Mouse (Mus musculus): ENCODE data around the gene Pon1. TPM values are rescaled to one million over a fixed set of nuclear protein-coding genes. Genes with fewer than 3 reads are reported as not detected.

Pon1 gene
- polyA plus RNA-seq, 1 experiment from 2014 or later, result not detected

GRCm38 (mm10) chr6:5129364-5130093, 64.2 kb downstream of the Pon1 start:
- Histone ChIP-seq H3K36me3 (ENCODE audit: control insufficient read depth, insufficient read depth, low read length) (peaks cover 5% of the 10 kb centered on the region; the same call in 1 of the 2 replicates), H3K27ac (replicated peaks in 1 of 2; ENCODE audit: control insufficient read depth in 1 of 2, insufficient read depth in 1 of 2, low read depth in 2 of 2, low read length in 2 of 2) (no peak overlapping the region), H3K27me3 (ENCODE audit: control insufficient read depth, insufficient read depth, low read length) (no peaks in the 10 kb centered on the region), H3K4me1 (ENCODE audit: control insufficient read depth in 2 of 2, insufficient read depth in 2 of 2, low read length in 2 of 2) (no peaks in the 10 kb centered on the region), H3K4me2 (ENCODE audit: low read length) (no peak overlapping the region), H3K9me3 (ENCODE audit: control insufficient read depth, low read length) (no peaks in the 10 kb centered on the region), H3K9ac (ENCODE audit: low read length) (no peak overlapping the region), H3K4me3 (ENCODE audit: control insufficient read depth in 1 of 2, insufficient read depth in 1 of 2, low read depth in 1 of 2, low read length in 2 of 2) (no peak overlapping the region)
- ATAC-seq (ENCODE audit: insufficient number of reproducible peaks, insufficient read depth, low FRiP score, low read depth), result no peak
- 79% methylated on average over 14 of the region's 14 CpGs for WGBS

- WGBS, result 63% methylated on average over 3 of the region's 3 CpGs
Observed at GRCm38 (mm10) chr6:5120229-5120628, 73.5 kb downstream of the Pon1 start.

GRCm38 (mm10) chr6:5119181-5119910, 74.4 kb downstream of the Pon1 start:
- ATAC-seq (ENCODE audit: insufficient number of reproducible peaks, insufficient read depth, low FRiP score, low read depth), result no peak
- no peaks in the 10 kb centered on the region for H3K9me3 ChIP-seq (ENCODE audit: control insufficient read depth, low read length)
- no peak overlapping the region for H3K4me3 ChIP-seq (ENCODE audit: control insufficient read depth in 1 of 2, insufficient read depth in 1 of 2, low read depth in 1 of 2, low read length in 2 of 2)
- no peak overlapping the region for H3K9ac ChIP-seq (ENCODE audit: low read length)
- WGBS, result 84% methylated on average over 15 of the region's 15 CpGs
- H3K4me1 ChIP-seq (ENCODE audit: control insufficient read depth in 2 of 2, insufficient read depth in 2 of 2, low read length in 2 of 2), result no peaks in the 10 kb centered on the region
- no peaks in the 10 kb centered on the region for H3K27me3 ChIP-seq (ENCODE audit: control insufficient read depth, insufficient read depth, low read length)
- H3K4me2 ChIP-seq (ENCODE audit: low read length), result no peak overlapping the region
- peaks cover 17% of the 10 kb centered on the region for H3K36me3 ChIP-seq (ENCODE audit: control insufficient read depth, insufficient read depth, low read length)
- H3K27ac ChIP-seq (replicated peaks in 1 of 2; ENCODE audit: control insufficient read depth in 1 of 2, insufficient read depth in 1 of 2, low read depth in 2 of 2, low read length in 2 of 2), result no peak overlapping the region

More at GRCm38 (mm10) chr6:5120229-5120628, 73.5 kb downstream of the Pon1 start:
- H3K27ac ChIP-seq (replicated peaks in 1 of 2; ENCODE audit: control insufficient read depth in 1 of 2, insufficient read depth in 1 of 2, low read depth in 2 of 2, low read length in 2 of 2), result no peak overlapping the region
- no peak overlapping the region for H3K4me2 ChIP-seq (ENCODE audit: low read length)
- no peaks in the 10 kb centered on the region for H3K9me3 ChIP-seq (ENCODE audit: control insufficient read depth, low read length)
- ATAC-seq (ENCODE audit: insufficient number of reproducible peaks, insufficient read depth, low FRiP score, low read depth), result no peak
- no peaks in the 10 kb centered on the region for H3K27me3 ChIP-seq (ENCODE audit: control insufficient read depth, insufficient read depth, low read length)
- H3K36me3 ChIP-seq (ENCODE audit: control insufficient read depth, insufficient read depth, low read length), result peaks cover 13% of the 10 kb centered on the region
- H3K4me3 ChIP-seq (ENCODE audit: control insufficient read depth in 1 of 2, insufficient read depth in 1 of 2, low read depth in 1 of 2, low read length in 2 of 2), result no peak overlapping the region
- H3K4me1 ChIP-seq (ENCODE audit: control insufficient read depth in 2 of 2, insufficient read depth in 2 of 2, low read length in 2 of 2), result no peaks in the 10 kb centered on the region
- H3K9ac ChIP-seq (ENCODE audit: low read length), result no peak overlapping the region

Other genes with a start within 250 kb of the Pon1 start
- 43.9 and 45.3 TPM in 2 replicates for gene Pon3, start 62.3 kb upstream of the Pon1 start, polyA plus RNA-seq (2014; fragmentation: Nextera tagmentation; extraction: Ambion mirVana)
- gene Pon2, start 104.5 kb upstream of the Pon1 start, polyA plus RNA-seq (2014; fragmentation: Nextera tagmentation; extraction: Ambion mirVana), result 47.8 and 49.1 TPM in 2 replicates
- 33.8 and 36.8 TPM in 2 replicates for gene Asb4, start 189.4 kb upstream of the Pon1 start, polyA plus RNA-seq (2014; fragmentation: Nextera tagmentation; extraction: Ambion mirVana)

All from heart, embryonic 14.5 days (tissue).